Mouse (Mus musculus) embryonic fibroblast, embryonic 13.5 days (primary cell): ENCODE results near the gene Lgals8.

Experiments
- CTCF ChIP-seq: IDR thresholded peaks from 2 replicates; pipeline ENCODE4 v1.5.1; 2011; ENCODE audit warnings: mild to moderate bottlenecking, control low read depth, low read length, moderate library complexity, borderline replicate concordance; ENCODE audit not compliant: insufficient read depth
- POLR2A ChIP-seq: IDR thresholded peaks from 2 replicates; pipeline ENCODE4 v1.6.1; 2011; ENCODE audit warnings: low read depth, mild to moderate bottlenecking, control low read depth, low read length, moderate library complexity

- TF ChIP-seq CTCF (no peak), POLR2A (no peak)
Measured at GRCm38 (mm10) chr13:12505359-12505758, 40.6 kb upstream of the Lgals8 start.
